Mouse (Mus musculus) ZHBTc4 (cell line): Measurements from ENCODE around the gene Dnah7b.
"Not testable (repeated sequence)": the region's sequence is repeated elsewhere in the genome, so short reads cannot be mapped to it uniquely, and the experiment has no call there.

ENCODE experiments used
- DNase-seq: peaks from one replicate; pipeline ENCODE4 v3.0.0-alpha.2; 2011; ENCODE audit warnings: low read depth, low spot score

The Dnah7b gene

GRCm38 (mm10) chr1:46294451-46294850, 228.3 kb downstream of the Dnah7b start:
- not testable (repeated sequence) for DNase-seq

DNA sequence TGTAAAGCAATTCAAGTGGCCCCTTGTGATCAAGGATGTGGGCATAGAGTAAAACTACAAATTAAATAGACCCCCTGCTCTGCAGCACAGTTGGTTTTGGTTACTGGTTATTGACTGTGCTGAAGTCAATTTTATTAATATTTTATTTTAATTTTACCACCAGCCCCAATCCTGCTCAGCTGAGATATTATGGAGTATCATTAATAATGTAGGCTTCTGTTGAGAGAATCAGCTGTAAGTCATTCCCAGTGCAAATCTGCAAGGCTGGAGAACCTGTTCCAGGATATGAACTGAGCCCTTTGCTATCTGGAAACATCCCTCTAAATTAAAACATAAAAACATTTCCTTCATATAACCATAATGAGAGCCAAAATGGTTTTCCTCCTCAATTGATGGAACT, 259.8 kb downstream of the Dnah7b start:
- not testable (repeated sequence) for DNase-seq

DNA sequence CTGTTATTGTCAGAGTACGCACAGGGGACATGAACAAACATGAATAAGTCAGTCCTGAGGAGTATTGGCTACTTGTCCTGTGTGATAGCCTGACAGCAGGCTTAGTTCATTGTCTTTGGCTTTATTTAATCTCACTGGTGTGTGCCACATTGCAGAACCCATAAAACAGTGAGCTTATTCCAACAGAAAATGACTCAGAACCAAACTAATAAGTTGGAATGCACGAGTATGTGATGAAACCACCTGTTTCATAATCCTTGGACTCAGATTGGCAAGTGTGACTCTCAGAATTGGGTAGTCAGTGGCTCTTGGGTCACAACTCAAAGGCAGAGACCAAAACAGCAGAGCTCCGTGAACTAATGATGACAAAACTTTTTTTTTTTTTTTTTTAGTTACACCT, 279.2 kb downstream of the Dnah7b start:
- DNase-seq: not testable (repeated sequence)

GRCm38 (mm10) chr1:46380641-46381040, 314.5 kb downstream of the Dnah7b start:
- DNase-seq: not testable (repeated sequence)

DNA sequence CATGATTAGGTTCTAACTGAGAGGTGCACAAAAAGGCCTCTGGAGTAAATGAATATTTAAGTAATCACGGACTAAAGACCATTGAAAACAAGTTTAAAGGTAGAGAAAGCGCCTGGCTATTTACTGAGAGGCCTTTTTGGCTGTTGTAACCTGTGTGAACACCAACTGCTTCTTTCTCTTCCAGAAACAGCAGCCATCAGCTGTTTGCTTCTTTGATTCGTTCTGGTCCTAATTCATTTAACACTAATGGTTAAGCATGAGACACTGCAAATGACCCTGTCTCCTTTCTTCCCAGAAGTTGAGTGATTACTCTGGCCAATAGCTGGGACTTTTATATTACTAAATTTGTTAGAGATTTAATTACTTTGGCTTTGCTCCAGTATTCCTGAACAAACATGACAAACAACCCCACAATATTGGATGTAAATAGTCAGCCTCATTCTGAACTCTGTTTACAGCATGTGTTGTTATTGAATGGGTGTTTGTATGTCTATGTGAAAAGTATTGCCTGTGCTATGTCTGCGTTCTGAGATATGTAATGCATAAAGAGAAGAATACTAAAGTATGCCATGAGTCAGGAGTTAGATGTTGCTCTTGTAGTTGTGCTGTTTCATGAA, 328.7 kb downstream of the Dnah7b start:
- not testable (repeated sequence) for DNase-seq

- no peak for DNase-seq
Measured at GRCm38 (mm10) chr1:46408324-46409115, 342.4 kb downstream of the Dnah7b start.

- DNase-seq: not testable (repeated sequence)
Measured at GRCm38 (mm10) chr1:46414798-46415197, 348.7 kb downstream of the Dnah7b start.

GRCm38 (mm10) chr1:46416946-46417345, 350.8 kb downstream of the Dnah7b start:
- DNase-seq: peak; percentile 61

- DNase-seq: not testable (repeated sequence)
Measured at GRCm38 (mm10) chr1:46418966-46419365, 352.9 kb downstream of the Dnah7b start.
